Mouse (Mus musculus): ENCODE data around the gene Gzmf. TPM values are rescaled to one million over a fixed set of nuclear protein-coding genes. Genes with fewer than 3 reads are reported as not detected.
"Not testable (repeated sequence)": the region's sequence is repeated elsewhere in the genome, so short reads cannot be mapped to it uniquely, and the experiment has no call there.

Gene Gzmf
- total RNA-seq, 1 experiment = not detected

DNA sequence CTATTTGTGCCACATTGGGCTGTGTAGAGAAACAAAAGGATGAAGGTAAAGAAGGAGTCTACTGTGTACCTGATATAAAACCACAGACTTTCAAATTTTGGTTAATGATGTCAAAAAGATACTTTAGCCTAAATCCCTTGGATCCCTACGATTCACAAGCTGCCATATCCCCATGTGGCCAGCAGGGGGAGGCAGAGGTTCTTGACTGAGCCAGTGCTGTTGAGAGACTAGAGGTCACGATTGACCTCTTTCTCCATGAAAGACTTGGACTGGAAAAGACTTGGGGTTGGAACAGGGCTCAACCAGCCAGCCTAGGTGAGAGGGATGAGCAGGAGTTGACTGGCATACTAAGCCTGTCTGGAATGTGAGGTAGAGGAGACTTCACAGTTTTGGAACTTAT is 7.2 kb downstream of the Gzmf start:
- H3K9me3 ChIP-seq (ENCODE audit: control insufficient read depth, insufficient read depth, low read depth, low read length) = no peaks in the 10 kb centered on the region
- DNase-seq (ENCODE audit: low read depth, low spot score) = peak; percentile 62
- in situ Hi-C loops (cut with MboI; ENCODE audit: low sequenced_read_pairs in 2 of 2, unreplicated experiment in 2 of 2) = loop anchor here in 1 of 2 experiments (10.0 kb wide), 1 partner anchor 91 kb away; no protein-coding TSS in a partner anchor

DNA sequence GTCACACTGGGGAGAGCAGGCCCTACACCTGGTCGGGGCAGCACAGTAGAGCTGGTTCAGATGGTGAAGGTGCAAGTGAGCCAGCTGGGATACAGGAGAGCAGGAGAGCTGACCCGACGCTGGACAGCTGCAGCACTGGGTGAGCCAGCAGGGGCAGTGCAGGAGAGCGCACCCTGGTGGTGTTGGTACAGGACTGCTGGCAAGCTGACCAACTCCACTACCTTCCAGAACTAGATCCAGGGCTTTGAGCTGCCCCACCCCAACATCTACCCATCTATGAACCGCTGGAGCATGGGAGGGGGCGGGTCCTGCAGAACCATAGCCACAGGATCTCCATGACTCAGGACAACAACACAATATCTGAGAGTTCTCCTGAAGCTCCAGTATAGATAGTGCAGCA is 24.3 kb downstream of the Gzmf start:
- no peak for TF ChIP-seq ZC3H11A (IDR thresholded peaks at IDR 0.05; ENCODE audit: borderline replicate concordance, low read depth, low read length)
- Histone ChIP-seq H3K36me3 (ENCODE audit: control insufficient read depth, insufficient read depth, low read length, poor library complexity, severe bottlenecking) (no peaks in the 10 kb centered on the region), H3K9me3 (ENCODE audit: control insufficient read depth, insufficient read depth, low read depth, low read length) (no peaks in the 10 kb centered on the region), H3K9ac (ENCODE audit: insufficient read depth, low read depth, low read length, poor library complexity, severe bottlenecking) (no peak overlapping the region), H3K4me3 (ENCODE audit: insufficient read depth in 1 of 2, low read depth in 1 of 2, low read length in 2 of 2, poor library complexity in 1 of 2, severe bottlenecking in 1 of 2) (no peak overlapping the region), H3K4me1 (ENCODE audit: control insufficient read depth in 2 of 2, insufficient read depth in 2 of 2, low read length in 2 of 2, poor library complexity in 1 of 2) (no peaks in the 10 kb centered on the region), H3K27ac (ENCODE audit: insufficient read depth, low read depth, low read length, poor library complexity, severe bottlenecking) (no peak overlapping the region)
- no peak for DNase-seq (ENCODE audit: low read depth, low spot score)
- in situ Hi-C loops (cut with MboI; ENCODE audit: low sequenced_read_pairs in 2 of 2, unreplicated experiment in 2 of 2) = no loop called here

More for the DNA sequence above, 7.2 kb downstream of the Gzmf start:
- no peak for TF ChIP-seq CHD2 (IDR thresholded peaks at IDR 0.05; ENCODE audit: low read depth, low read length)
- peak; percentile 57; the same call in 1 of the 2 replicates for TF ChIP-seq ZC3H11A (IDR thresholded peaks at IDR 0.05; ENCODE audit: borderline replicate concordance, low read depth, low read length)
- no peak for TF ChIP-seq MAFK (IDR thresholded peaks at IDR 0.05; ENCODE audit: insufficient read depth, low read depth, low read length)
- Histone ChIP-seq H3K4me1 (ENCODE audit: control insufficient read depth in 2 of 2, insufficient read depth in 2 of 2, low read length in 2 of 2, poor library complexity in 1 of 2) (no peaks in the 10 kb centered on the region), H3K36me3 (ENCODE audit: control insufficient read depth, insufficient read depth, low read length, poor library complexity, severe bottlenecking) (no peaks in the 10 kb centered on the region), H3K4me3 (ENCODE audit: insufficient read depth in 1 of 2, low read depth in 1 of 2, low read length in 2 of 2, poor library complexity in 1 of 2, severe bottlenecking in 1 of 2) (no peak overlapping the region), H3K9ac (ENCODE audit: insufficient read depth, low read depth, low read length, poor library complexity, severe bottlenecking) (no peak overlapping the region), H3K27ac (ENCODE audit: insufficient read depth, low read depth, low read length, poor library complexity, severe bottlenecking) (no peak overlapping the region)

DNA sequence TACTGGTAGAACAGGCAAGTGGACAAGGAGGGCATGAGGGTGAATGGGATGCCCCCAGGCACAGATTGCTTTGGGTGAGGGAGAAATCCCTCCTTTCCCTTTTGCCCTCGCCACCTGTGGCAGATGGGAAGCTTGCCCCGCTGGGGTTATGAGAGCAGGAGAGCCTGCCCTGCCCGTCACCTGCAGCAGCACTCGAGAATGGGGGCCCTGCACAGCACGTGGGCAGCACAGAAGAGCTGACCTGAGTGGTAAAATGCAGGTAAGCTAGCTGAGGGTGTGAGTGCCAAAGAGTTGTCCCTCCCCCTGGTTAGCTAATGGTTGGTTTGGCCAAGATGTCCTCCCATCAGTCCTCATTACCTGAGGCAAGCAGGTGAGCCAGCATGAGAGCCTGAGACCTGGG is 24.7 kb downstream of the Gzmf start:
- Histone ChIP-seq H3K4me3 (ENCODE audit: insufficient read depth in 1 of 2, low read depth in 1 of 2, low read length in 2 of 2, poor library complexity in 1 of 2, severe bottlenecking in 1 of 2) (no peak overlapping the region), H3K27ac (ENCODE audit: insufficient read depth, low read depth, low read length, poor library complexity, severe bottlenecking) (no peak overlapping the region), H3K9ac (ENCODE audit: insufficient read depth, low read depth, low read length, poor library complexity, severe bottlenecking) (no peak overlapping the region), H3K36me3 (ENCODE audit: control insufficient read depth, insufficient read depth, low read length, poor library complexity, severe bottlenecking) (no peaks in the 10 kb centered on the region), H3K4me1 (ENCODE audit: control insufficient read depth in 2 of 2, insufficient read depth in 2 of 2, low read length in 2 of 2, poor library complexity in 1 of 2) (no peaks in the 10 kb centered on the region), H3K9me3 (ENCODE audit: control insufficient read depth, insufficient read depth, low read depth, low read length) (no peaks in the 10 kb centered on the region)
- in situ Hi-C loops (cut with MboI; ENCODE audit: low sequenced_read_pairs in 2 of 2, unreplicated experiment in 2 of 2) = no loop called here
- DNase-seq (ENCODE audit: low read depth, low spot score) = no peak
- TF ChIP-seq ZC3H11A (IDR thresholded peaks at IDR 0.05; ENCODE audit: borderline replicate concordance, low read depth, low read length) (no peak), CHD2 (IDR thresholded peaks at IDR 0.05; ENCODE audit: low read depth, low read length) (no peak), ZNF384 (IDR thresholded peaks at IDR 0.05; ENCODE audit: low read depth, low read length) (no peak), HCFC1 (IDR thresholded peaks at IDR 0.05; ENCODE audit: borderline replicate concordance, insufficient read depth, low read length) (no peak), MAFK (IDR thresholded peaks at IDR 0.05; ENCODE audit: insufficient read depth, low read depth, low read length) (no peak)

DNA sequence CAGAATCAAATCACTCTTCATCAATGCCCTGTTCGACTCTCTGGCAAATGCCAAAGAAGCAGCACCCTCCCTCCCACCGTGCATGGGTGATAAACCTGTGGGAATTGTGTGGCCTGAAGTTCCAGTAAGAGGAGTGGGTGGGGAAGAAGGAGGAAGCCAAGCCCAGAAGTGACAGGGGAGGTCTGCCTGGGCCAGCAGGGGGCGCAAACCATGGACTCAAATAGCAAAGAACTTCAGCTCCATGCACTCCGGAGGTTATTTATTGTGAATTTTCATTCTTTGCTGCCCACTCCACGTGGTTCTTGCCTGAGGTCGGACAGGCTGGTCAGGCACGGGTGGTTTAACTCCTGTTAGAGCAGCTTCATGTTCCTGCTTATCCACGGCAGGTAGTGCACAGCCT is 33.6 kb downstream of the Gzmf start:
- H3K4me1 ChIP-seq (ENCODE audit: control insufficient read depth in 2 of 2, insufficient read depth in 2 of 2, low read length in 2 of 2, poor library complexity in 1 of 2); in situ Hi-C loops (cut with MboI; ENCODE audit: low sequenced_read_pairs in 2 of 2, unreplicated experiment in 2 of 2); H3K9me3 ChIP-seq (ENCODE audit: control insufficient read depth, insufficient read depth, low read depth, low read length); H3K4me3 ChIP-seq (ENCODE audit: insufficient read depth in 1 of 2, low read depth in 1 of 2, low read length in 2 of 2, poor library complexity in 1 of 2, severe bottlenecking in 1 of 2); H3K36me3 ChIP-seq (ENCODE audit: control insufficient read depth, insufficient read depth, low read length, poor library complexity, severe bottlenecking); H3K27ac ChIP-seq (ENCODE audit: insufficient read depth, low read depth, low read length, poor library complexity, severe bottlenecking); H3K9ac ChIP-seq (ENCODE audit: insufficient read depth, low read depth, low read length, poor library complexity, severe bottlenecking): not testable (repeated sequence)
- DNase-seq (ENCODE audit: low read depth, low spot score) = peak; percentile 49

DNA sequence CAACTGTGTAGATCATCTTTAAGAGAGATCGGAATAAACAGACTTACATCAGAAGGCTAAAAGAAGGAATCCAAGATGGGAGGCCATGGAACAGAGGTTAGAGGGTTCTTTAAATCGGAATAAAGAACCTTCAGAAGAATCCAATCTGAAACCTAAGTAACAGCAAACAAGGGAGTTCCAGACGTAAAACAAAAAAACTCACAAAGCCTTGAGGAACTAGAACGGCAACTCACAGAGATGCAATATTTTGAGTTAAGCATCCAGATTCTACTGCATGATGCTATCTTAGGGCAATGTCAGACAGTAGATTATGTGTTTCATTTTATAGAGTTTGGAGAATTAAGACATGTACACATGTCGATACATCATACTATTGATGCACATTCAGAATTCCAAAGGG is 36.7 kb downstream of the Gzmf start, which contains the start of gene Gzmn:
TSS of gene Gzmn (minus strand) at position 101 of the 400 bp plus-strand sequence.
- H3K9ac ChIP-seq (ENCODE audit: insufficient read depth, low read depth, low read length, poor library complexity, severe bottlenecking) = no peak within 1 kb of the TSS
- no peaks in the 10 kb centered on the region for H3K36me3 ChIP-seq (ENCODE audit: control insufficient read depth, insufficient read depth, low read length, poor library complexity, severe bottlenecking)
- H3K4me3 ChIP-seq (ENCODE audit: insufficient read depth in 1 of 2, low read depth in 1 of 2, low read length in 2 of 2, poor library complexity in 1 of 2, severe bottlenecking in 1 of 2) = no peak within 1 kb of the TSS
- H3K9me3 ChIP-seq (ENCODE audit: control insufficient read depth, insufficient read depth, low read depth, low read length) = no peaks in the 10 kb centered on the region
- no peak within 1 kb of the TSS for H3K27ac ChIP-seq (ENCODE audit: insufficient read depth, low read depth, low read length, poor library complexity, severe bottlenecking)
- no peaks in the 10 kb centered on the region for H3K4me1 ChIP-seq (ENCODE audit: control insufficient read depth in 2 of 2, insufficient read depth in 2 of 2, low read length in 2 of 2, poor library complexity in 1 of 2)
- in situ Hi-C loops (cut with MboI; ENCODE audit: low sequenced_read_pairs in 2 of 2, unreplicated experiment in 2 of 2) = no loop called here
- TF ChIP-seq CHD2 (IDR thresholded peaks at IDR 0.05; ENCODE audit: low read depth, low read length) (no peak), HCFC1 (IDR thresholded peaks at IDR 0.05; ENCODE audit: borderline replicate concordance, insufficient read depth, low read length) (no peak), ZC3H11A (IDR thresholded peaks at IDR 0.05; ENCODE audit: borderline replicate concordance, low read depth, low read length) (no peak), MAFK (IDR thresholded peaks at IDR 0.05; ENCODE audit: insufficient read depth, low read depth, low read length) (no peak), ZNF384 (IDR thresholded peaks at IDR 0.05; ENCODE audit: low read depth, low read length) (no peak)
- no peak for DNase-seq (ENCODE audit: low read depth, low spot score)

Data from ES-E14 (cell line).